Mouse (Mus musculus) thymus, postnatal 0 days (tissue): Measurements from ENCODE around the gene Kctd10. TPM values are rescaled to one million over a fixed set of nuclear protein-coding genes. Genes with fewer than 3 reads are reported as not detected.

Experiments used
- DNase-seq: peaks from one replicate; pipeline ENCODE4 v3.0.0-alpha.2; 2015; ENCODE audit warnings: low spot score
- polyA plus RNA-seq: library from polyadenylated mRNA; unstranded; fragments of >200 nt; fragmentation: Nextera tagmentation; extraction: Ambion mirVana; gene quantifications from 2 replicates; pipeline ENCODE4 v1.2.1, GENCODE M21; 2015

Kctd10 gene
- 65.6 and 65.8 TPM in 2 replicates for polyA plus RNA-seq

DNA sequence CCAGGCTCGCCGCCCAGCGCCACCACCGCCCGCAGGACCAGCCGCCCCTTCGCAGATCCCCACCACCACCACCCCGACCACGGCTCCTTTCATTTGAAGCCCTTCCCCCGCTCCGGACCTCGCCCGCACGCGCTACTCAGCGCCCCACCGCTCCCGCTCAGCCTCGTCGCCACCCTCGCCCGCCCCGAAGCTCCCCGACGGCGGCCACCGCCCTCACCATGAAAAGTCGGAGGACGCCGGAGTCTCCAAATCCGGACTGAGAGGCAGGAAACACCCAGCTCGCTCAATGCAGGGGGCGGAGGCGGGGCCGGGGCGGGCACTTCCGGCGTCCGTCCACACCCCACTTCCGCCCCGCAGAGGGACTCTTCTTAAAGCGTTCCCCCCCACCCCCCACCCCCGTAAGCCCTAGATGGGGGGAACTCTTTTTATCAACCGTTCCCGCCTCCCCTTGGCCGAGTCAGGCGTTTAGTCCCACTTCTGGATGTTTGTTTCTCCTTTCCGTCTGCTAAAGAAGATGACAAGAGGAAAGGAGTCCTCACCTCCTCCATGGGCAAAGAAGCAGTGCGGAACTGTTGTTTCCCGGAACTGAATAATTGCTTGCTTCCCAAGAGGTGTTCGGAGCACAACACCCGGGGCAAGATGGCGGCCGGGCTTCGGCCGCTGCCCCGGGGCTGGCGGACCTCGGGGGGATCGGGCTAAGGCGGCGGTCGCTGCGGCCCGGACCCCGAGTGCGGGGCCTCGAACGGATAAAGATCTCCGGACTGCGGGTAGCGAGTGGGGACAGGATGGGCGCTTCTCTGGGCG lies at the start of gene Kctd10, which contains the start of gene Ube3b:
Kctd10 (minus strand) TSS at position 300 of the 804 bp plus-strand sequence.
Ube3b (plus strand) TSS at position 399 of the 804 bp plus-strand sequence.
- DNase-seq, result peak; percentile 94

DNA sequence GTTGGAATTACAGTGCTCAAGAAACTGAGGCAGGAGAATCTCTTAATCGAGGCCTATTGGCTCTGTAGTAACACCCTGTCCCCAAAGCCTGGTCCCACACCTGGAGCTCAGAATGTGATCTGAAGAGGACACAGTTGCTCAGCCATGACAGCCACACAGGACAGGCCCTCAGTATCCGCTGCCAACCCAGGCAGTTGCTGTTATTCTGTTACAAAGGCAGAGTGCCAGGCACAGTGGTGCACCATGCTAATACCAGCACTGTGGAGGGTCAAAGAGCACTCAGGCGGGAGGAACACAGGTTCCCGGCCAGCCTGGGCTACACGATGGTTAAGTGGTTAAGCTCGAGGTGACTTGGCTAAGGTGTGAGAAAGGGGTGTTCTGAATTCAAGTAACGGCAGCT lies 49.5 kb upstream of the Kctd10 start:
- DNase-seq, result no peak

DNA sequence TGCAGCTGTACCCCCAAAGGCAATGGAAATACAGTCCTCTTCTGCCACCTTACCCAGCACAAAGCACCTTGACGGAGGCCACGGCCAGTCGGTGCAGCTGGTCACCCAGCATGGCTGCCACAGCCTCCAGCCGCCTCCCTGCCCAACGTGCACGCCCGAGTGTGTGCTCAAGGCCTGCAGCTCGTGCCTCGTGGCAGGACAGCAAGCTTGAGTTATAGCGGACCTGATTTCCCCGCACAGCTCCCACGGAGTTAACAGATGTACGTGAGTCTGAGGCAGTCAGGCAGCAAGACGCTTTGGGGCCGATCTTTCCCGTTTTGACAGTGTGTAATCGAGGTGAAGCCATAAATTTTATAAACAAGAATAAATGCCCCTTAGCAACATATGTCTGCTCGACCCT lies 48.3 kb upstream of the Kctd10 start:
- DNase-seq, result no peak

- DNase-seq, result no peak
Observed at GRCm38 (mm10) chr5:114426732-114427131, 46.4 kb upstream of the Kctd10 start.

GRCm38 (mm10) chr5:114423961-114424360 lies 43.7 kb upstream of the Kctd10 start:
- DNase-seq, result no peak

- DNase-seq, result no peak
Observed at GRCm38 (mm10) chr5:114422591-114422990, 42.3 kb upstream of the Kctd10 start.

- no peak for DNase-seq
Observed at GRCm38 (mm10) chr5:114421561-114422298, 41.4 kb upstream of the Kctd10 start.

DNA sequence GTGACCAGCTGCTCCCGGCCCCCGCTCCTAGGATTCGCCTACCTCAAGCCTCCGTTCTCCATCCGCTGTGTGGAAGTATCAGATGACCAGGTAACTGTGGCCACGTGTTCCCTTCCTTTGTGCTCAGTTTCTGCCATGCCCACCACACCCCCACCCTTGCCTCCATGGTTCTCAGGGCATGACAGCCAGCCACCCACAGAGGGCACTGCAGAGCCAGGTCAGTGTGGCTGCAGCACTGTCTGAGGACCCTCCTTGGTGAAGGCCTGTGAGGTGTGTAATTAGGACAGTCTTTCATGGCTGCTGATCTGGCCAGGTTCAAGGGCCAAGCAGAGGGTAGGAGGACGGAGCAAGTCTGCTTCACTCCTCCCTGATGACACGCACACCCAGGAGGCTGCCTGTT lies 38.2 kb upstream of the Kctd10 start:
- DNase-seq, result no peak

DNA sequence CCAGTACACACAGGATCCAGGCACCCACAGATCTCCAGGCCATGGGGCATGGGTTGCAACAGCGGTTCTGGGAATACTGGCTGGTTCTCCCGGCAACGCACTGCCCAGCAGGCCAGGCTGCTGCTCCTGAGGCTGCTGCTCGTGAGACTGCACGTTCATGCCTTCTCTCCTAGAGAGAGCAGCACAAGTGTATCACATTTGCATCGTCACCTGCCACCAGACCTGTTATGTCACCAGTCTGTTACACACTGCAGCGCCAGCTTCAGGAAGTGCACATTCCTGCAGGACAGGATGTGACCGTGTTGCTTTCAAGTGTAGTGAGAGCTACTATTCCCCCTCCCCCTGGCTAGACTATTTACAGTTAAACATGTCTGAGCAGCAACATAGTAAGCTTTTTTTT lies 36.5 kb upstream of the Kctd10 start:
- no peak for DNase-seq

- no peak for DNase-seq
Observed at GRCm38 (mm10) chr5:114415606-114416005, 35.3 kb upstream of the Kctd10 start.

- DNase-seq, result no peak
Observed at GRCm38 (mm10) chr5:114413067-114413735, 32.9 kb upstream of the Kctd10 start.

DNA sequence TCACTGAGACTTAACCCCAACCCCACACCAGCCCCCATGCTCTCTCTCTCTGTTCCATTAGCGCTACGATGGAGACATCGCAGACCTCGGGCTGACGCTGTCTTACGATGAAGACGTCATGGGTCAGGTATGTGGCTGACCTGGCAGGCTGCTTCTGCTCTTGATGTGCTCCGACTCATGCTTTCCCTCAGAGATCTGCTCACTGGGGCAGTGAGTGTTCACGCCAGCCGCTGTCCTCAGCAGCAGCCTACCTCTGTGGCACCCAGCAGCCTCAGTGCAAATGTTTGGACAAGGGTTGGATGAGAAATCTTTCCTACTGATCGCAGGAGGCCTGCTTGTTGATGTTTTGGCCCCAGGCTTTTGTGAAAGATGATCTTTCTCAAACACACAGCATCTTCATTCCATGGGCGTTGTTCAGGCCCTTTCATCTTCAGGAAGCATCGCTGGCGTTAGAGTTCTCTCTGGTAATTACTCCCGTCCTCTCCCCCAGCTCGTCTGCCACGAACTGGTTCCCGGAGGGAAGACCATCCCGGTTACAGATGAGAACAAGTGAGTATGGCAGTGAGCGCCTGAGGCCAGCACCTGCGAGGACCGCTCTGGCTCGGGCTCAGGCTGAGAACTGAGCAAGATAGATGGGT lies 32.2 kb upstream of the Kctd10 start:
- DNase-seq, result no peak

GRCm38 (mm10) chr5:114410429-114410828 lies 30.1 kb upstream of the Kctd10 start:
- DNase-seq, result no peak

DNA sequence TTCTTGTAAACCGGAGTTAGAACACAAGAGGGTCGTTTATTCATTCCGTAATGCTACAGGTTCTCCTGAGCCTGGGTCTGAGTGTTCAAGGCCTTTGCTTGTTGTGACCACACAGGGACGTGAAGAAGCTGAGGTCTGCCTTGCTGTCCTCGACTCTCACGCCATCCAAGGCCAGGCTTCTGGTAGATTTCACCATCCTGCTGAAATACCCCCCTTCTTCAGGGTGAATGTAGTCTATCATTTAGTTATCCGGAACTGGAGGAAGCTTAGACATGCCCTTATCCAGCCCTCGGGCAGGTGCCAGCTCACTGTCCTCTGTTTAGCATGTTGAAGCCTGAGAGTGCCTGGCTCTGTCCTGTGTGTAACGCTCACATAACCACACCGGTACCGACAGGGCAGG lies 28.5 kb upstream of the Kctd10 start:
- DNase-seq, result no peak

DNA sequence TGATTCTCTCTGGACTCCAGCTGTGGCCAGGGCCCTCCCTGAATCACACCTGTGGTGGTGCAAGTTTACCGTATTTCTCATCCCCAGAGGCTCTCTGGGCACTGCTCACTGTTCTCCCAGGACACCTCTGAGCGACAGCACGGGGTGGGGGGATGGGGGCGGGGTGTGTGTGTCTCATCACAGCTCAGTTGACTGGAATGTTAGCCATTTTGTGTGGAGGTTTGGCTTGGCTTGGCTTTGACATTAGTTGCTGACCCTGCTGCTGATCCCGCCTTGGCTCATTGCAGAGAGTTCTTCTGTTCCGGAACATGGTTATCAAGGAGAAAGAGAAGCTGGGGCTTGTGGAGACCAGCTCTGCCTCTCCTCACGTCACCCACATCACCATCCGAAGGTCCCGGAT lies 27.5 kb upstream of the Kctd10 start:
- no peak for DNase-seq

- no peak for DNase-seq
Observed at GRCm38 (mm10) chr5:114407269-114407668, 27.0 kb upstream of the Kctd10 start.

GRCm38 (mm10) chr5:114406592-114406991 lies 26.3 kb upstream of the Kctd10 start:
- no peak for DNase-seq

GRCm38 (mm10) chr5:114393169-114393568 lies 12.9 kb upstream of the Kctd10 start:
- no peak for DNase-seq

- no peak for DNase-seq
Observed at GRCm38 (mm10) chr5:114384448-114384847, 4.1 kb upstream of the Kctd10 start.

DNA sequence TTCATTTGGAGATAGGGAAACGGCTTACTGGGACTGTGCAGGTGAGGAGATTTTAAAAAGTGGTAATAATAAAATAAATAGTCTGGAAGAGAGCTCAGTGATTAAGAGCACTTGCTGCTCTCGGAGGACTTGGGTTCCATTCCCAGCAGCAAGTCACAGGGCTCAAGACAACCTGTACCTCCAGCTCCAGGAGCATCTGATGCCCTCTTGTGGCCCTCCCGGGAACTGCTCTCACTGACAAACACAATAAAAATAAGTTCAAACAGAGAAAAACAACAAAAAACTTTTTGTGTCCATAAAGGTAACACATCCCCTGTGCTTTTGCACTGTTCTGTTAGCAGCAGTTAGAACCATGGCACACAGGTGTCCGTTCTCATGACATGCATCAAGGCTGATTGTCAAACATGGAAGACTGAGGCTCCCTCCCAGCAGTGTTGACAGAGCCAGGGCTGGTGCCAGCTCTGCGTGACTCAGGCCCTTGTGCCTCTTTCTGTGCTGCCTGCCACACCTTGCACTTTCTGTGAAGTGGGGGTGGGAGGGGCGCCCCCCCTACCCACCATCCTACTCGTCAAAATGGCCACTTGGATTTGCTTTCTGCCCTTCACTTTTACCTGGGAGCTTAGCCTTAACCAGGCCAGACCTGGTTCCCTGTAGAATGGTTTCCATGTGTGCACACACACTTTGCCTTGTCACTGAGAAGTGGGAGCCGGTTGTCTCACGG lies 3.0 kb upstream of the Kctd10 start:
- peak; percentile 61 for DNase-seq

DNA sequence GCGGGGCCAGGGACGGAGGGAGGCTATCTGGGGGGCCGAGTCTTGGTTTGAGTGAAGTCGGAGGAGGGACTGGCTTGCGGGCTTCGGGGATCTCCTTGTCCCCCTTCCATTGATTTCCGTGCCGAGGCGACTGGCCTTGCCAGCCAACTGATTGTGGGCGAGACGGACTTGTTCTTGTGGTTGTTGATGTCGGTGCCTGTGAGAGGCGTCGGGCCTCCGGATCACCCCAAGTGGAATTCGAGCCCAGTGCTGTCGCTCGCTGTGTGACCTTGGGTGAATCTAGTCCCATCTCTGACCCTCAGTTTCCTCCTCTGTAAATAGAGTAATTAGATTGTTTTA lies 674 bp upstream of the Kctd10 start:
- no peak for DNase-seq
